Mouse (Mus musculus) neutrophil, adult 59 days (primary cell): ENCODE data around the gene AI464131. TPM values are rescaled to one million over a fixed set of nuclear protein-coding genes. Genes with fewer than 3 reads are reported as not detected.

Experiments
- total RNA-seq, 2 experiments: library from RNA; stranded (reverse); gene quantifications; 1 replicate in 1 of 2; 2 replicates in 1 of 2; pipeline ENCODE4 v1.2.4; 2023

Gene AI464131
- total RNA-seq, result not detected

DNA sequence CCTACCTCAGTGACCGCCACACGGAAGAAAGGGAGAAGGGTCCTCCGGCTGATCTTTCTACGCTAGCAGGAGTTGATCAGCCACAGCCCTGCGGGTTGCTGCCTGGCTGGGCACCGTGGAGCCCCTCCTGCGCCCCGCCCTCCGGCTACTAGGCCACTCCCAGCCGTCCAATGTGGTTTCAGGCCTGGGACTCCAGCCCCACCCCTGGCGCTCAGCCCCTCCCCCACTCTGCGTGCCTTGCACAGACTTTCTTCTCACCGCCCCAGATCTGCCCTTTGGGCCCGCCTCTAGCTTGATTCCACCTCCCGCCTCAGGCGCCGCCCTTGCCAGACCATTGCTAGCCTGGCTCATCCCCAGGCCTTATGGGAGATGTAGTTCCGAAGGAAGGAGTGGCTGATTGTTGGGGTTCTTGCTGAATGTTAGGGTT is at the start of gene AI464131:
TSS of gene AI464131 (minus strand) at position 91 of the 427 bp plus-strand sequence.

DNA sequence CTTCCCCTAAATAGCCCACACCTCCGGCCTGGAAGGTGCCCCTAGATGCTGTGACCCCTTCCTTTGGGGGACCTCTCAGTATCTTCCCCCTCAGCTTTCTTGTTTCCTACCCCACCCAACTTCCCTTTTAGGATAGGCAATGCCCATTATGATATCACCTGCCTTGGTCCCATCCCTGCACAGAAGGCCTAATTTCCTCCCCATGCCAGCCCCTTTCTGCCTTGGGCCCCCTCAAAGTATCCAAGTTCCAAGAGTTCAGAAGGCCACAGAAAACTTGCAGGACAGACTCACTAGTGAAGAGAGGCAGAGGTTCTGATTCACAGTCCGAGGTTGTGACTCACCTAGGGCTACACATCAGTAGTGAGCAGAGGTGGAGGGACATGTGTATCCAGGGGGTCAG is 14.4 kb upstream of the AI464131 start, which contains the start of gene 1110017D15Rik:
TSS of gene 1110017D15Rik (minus strand) at position 101 of the 400 bp plus-strand sequence.

DNA sequence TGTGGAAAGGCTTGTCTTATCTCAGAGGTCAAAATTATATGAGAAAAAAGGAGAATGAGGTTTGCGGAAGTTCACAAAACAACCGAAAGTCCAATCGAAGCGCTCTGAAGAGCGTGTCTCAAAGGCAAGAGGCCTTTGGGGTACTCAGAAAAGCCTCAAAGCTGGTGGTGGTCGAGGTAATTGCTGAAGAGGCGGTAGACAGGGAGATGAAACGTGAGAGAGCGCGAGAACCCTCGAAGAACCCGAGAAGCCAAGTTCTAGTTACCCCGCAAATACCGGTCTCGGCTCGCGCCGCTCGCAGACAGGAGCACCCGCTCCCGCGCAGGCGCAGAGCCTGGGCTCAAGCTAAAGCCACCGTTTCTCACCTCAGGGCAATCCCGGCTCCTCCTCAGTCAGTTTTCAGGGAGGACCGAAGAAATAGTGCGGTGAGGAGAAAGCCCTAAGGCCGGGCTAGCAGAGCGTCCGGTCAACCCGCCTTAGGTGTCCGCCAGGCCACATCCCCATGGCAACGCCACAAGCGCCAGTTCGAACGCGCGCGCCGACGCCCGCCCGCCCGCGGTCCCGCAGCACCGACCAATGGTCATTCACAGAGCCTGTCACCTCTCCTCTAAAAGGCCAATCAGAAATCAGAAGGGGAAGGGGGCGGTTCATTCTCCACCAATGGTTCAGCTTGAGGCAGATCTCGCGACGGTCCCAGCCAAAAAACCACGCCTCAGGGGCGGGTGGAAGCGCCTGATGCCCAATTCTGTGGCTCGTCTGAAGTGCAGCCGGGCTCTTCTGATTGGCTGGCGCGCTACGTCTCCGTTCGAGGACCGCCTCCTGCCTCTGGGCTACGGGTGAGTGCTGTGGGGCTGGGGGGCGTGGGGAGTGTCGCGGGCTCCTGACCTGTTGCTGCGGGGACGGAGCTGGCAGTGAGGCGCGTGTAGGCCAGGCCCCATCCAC is 38.3 kb downstream of the AI464131 start, which contains the start of the genes Kif24 and Nudt2:
TSS of gene Kif24 (minus strand) at position 543 of the 942 bp plus-strand sequence.
TSS of gene Nudt2 (plus strand) at position 807 of the 942 bp plus-strand sequence.

Other genes starting within 250 kb of the AI464131 start
- gene Ubap2, start 227.9 kb downstream of the AI464131 start, total RNA-seq, result 10 to 100 TPM; 27.0 to 27.7 TPM
- 10 to 100 TPM; 61.3 to 72.0 TPM for gene Dcaf12, start 188.2 kb downstream of the AI464131 start, total RNA-seq
- gene Ubap1, start 154.1 kb downstream of the AI464131 start, total RNA-seq, result 10 to 100 TPM; 58.7 to 75.0 TPM
- 1 to 10 TPM; 8.9 TPM for gene Kif24, start 38.2 kb downstream of the AI464131 start, total RNA-seq
- 1 to 10 TPM; 3.6 to 6.1 TPM for gene Nudt2, start 37.9 kb downstream of the AI464131 start, total RNA-seq
- not detected for gene 1110017D15Rik, start 14.3 kb upstream of the AI464131 start, total RNA-seq
- gene Fam219a, start 66.5 kb upstream of the AI464131 start, total RNA-seq, result 10 to 100 TPM; 20.7 to 23.3 TPM
- not detected for gene Dnaic1, start 66.7 kb upstream of the AI464131 start, total RNA-seq
- not detected for gene Enho, start 137.2 kb upstream of the AI464131 start, total RNA-seq
- not detected for gene Cntfr, start 194.0 kb upstream of the AI464131 start, total RNA-seq
- gene Il11ra1, start 196.9 kb upstream of the AI464131 start, total RNA-seq, result 1 to 10 TPM; 5.4 TPM
- 10 to 100 TPM; 19.5 to 27.9 TPM for gene Rpp25l, start 210.5 kb upstream of the AI464131 start, total RNA-seq
- gene Dctn3, start 220.1 kb upstream of the AI464131 start, total RNA-seq, result 10 to 100 TPM; 66.2 to 72.3 TPM
- not detected for gene Arid3c, start 228.1 kb upstream of the AI464131 start, total RNA-seq